Mouse (Mus musculus): ENCODE data around the gene C3ar1.

The C3ar1 gene

DNA sequence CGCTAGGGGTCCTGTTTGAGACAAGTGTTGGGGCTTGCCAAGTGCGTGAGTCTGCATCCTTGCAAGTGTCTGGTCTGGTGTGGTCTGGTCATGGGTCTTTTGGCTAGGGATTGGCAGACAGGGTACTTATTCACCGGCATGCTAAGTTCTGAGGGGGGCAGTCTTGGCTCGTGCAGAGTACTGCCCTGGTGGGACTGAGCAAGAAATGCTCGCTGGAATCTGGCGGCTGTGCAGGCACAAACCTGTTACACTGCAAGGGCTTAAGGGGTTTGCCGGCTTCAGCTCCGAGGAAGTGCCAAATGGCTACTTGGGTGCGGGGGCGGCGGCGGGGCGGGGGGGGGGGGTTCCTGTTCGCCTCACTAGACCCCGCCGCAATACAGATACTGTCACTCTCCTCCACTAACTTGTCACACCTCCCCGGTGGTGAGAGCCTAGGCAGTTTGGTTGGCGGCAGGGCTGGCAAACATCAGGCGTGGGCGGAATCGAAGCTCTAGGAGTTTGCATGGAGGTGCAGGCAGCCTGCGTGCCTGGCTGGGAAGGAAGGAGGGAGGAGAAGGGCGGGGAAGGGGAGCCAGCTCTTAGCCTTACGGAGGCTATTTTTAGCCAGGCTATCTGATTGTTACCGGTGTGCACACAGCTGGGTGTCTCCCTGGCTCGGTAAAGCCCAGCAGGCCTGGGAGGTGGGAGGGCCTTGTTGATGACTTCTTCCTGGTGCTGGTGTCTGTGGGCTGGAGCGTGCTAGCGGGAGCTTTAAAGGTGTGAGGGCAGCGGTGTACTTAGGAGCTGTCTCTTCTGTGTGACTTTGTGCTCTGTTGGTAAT, 29.8 kb downstream of the C3ar1 start:
- peak; percentile 60 for DNase-seq (ENCODE audit: low spot score)

DNA sequence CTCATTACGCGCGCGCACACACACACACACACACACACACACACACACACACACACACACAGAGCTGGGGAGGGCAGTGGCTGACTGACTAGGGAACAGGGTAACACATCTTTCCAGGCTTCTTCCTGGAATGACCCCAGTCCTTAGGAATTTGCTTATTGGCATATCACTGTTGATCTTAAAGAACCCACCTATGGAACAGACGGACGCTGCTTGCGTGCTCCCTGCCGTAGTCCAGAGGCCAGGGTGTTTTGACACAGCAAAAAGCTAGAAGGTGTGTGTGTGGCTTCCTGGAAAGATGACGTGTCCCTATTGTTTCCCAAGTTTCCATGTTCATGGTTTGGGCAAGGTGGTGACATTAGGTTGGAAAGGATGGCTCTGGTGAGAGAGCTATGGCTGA, 30.8 kb downstream of the C3ar1 start:
- DNase-seq (ENCODE audit: low spot score), result no peak

DNA sequence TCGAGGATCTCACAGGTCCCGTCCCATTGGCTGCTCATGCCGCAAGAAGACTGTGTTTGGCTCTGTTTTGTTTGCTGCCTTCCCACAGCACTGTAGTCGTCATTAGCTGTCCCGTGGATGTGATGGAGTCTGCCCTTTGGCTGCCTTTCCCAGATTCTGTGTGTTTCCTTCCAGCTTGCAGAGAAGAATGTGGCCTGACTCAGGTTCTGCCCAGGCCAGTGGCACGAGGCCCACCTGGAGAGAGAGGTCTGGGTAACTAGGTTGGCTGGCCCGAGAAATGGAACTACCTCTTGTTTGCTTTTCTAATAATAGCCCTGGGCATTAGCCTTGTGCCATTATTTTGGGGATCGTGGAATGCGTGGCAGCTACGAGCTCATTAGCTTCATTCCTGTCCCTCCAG, 31.9 kb downstream of the C3ar1 start:
- no peak for DNase-seq (ENCODE audit: low spot score)

- DNase-seq (ENCODE audit: low spot score), result no peak
Observed at GRCm38 (mm10) chr6:122821822-122822221, 34.1 kb downstream of the C3ar1 start.

- no peak for DNase-seq (ENCODE audit: low spot score)
Observed at GRCm38 (mm10) chr6:122820799-122821650, 34.9 kb downstream of the C3ar1 start.

DNA sequence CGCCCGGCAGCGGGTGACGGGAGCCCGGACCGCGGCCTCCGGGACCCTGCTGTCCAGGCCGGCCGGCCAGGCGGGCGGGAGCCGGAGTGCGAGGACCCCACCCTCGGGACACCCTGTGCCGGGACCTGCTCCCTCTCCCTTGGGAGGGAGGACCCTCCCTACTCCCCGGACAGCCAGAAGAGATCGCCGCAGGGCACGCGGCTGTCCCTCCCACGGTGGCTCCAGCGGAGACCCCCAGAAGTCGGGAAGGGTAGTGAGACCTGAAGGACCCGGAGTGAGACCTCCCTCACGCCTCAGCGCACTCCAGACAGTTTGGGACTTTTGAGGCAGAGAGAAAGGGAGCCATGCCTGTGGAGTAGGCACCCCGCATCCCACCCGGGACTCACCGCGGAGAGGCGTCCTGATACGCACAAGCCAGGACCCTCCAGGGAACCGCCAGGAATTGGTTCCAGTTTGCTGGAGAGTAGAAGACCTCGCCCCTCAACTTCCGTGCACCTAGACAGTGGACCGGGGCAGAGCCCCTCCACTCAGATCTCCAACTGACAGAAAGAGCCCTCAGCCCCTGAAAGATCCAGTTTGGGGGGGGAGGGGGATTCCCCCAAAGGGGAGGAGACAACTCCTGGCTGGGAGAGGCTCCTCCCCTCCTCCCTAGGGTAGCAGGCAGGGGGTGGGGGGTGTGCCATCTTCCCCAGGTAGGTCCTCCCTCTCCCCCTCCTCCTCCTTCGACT, 35.7 kb downstream of the C3ar1 start:
- no peak for DNase-seq (ENCODE audit: low spot score)

- peak; percentile 73 for DNase-seq (ENCODE audit: low spot score)
Observed at GRCm38 (mm10) chr6:122819306-122820070, 36.5 kb downstream of the C3ar1 start, which contains the start of gene Foxj2. Gene Foxj2 (plus strand): TSS chr6:122819914.

- no peak for DNase-seq (ENCODE audit: low spot score)
Observed at GRCm38 (mm10) chr6:122813640-122814039, 42.3 kb downstream of the C3ar1 start.

DNA sequence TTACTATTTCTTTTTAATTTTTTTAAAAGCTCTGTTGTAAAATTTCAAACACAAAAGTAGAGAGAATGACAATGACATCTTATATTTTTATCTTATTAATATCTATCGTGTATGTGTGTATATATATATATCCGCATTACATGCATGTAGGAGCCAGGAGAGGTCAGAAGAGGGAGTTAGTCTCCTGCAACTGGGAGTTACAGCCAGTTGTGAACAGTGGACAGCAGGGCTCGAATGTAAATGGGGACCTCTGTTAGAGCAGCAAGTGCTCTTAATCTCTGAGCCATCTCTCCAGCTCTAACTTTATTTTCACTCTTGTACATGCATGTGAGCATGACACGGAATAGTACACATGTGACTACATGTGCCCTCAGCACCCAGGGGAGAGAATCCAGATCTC, 43.2 kb downstream of the C3ar1 start:
- DNase-seq (ENCODE audit: low spot score), result no peak

DNA sequence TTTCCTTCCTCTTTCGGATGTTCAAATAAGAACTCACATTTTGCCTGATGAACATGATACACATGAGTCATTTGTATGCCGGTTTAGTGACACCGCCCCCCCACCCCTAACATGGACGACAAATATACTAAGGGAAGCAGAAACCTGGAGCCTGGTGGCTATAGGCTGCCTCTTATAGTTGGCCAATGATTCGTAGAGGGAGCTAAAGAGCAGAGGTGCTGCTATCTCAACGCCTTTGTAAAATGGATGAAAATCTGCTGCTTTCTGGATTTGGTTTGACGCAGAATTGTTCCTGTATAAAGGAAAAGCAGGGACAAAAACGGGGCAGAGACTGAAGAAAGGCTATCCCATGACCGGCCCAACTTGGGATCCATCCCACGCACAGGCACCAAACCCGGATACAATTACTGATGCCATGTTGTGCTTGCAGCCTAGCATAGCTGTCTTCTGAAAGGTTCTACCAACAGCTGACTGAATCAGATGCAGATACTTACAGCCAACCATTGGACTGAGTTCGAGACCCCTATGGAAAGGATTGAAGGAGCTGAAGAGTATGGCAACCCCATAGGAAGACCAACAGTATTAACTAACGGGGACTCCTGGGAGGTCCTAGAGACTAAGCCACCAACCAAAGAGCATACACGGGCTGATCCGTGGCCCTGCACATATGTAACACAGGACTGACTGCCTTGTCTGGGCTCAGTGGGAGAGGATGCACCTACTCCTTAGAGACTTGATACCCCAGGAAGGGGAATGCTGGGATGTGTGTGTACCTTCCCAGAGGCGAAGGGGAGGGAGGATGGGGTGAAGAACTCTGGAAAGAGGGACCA, 44.0 kb downstream of the C3ar1 start:
- DNase-seq (ENCODE audit: low spot score), result no peak

GRCm38 (mm10) chr6:122811280-122811652, 44.7 kb downstream of the C3ar1 start:
- DNase-seq (ENCODE audit: low spot score), result peak; percentile 88

DNA sequence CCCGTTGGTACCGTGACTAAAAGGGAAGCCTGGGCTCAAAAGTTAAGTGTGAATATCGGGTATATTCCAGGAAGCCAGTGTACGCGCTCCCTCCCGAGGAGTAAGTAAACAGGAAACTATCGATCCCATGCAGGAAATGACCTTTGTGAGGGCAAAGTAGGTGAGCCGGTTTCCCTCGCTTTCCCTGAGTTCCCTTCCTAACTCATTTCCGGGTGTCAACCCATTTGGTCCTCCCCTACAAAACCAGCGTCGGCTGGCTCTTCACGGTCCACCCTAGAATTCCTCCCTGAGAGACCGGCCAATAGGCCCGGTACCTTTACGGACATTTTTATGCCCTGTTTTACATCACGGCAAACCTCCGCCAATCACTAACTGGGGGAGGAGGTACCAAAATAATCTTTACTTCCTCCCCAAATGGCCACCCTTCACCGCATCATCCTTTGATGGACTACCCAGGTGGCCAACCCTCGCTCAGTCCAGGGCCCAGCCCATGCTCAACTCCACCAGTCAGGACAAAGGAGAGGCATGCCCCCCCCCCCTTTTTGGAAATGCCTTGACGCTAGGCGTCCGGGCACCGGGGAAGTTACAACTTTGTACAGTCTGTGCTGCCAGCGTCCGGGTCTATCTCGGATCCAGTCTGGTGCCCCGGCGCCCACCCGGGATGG, 45.2 kb downstream of the C3ar1 start:
- peak; percentile 89 for DNase-seq (ENCODE audit: low spot score)

- DNase-seq (ENCODE audit: low spot score), result no peak
Observed at GRCm38 (mm10) chr6:122810022-122810614, 45.8 kb downstream of the C3ar1 start.

GRCm38 (mm10) chr6:122804418-122804817, 51.5 kb downstream of the C3ar1 start:
- DNase-seq (ENCODE audit: low spot score), result peak; percentile 76

DNA sequence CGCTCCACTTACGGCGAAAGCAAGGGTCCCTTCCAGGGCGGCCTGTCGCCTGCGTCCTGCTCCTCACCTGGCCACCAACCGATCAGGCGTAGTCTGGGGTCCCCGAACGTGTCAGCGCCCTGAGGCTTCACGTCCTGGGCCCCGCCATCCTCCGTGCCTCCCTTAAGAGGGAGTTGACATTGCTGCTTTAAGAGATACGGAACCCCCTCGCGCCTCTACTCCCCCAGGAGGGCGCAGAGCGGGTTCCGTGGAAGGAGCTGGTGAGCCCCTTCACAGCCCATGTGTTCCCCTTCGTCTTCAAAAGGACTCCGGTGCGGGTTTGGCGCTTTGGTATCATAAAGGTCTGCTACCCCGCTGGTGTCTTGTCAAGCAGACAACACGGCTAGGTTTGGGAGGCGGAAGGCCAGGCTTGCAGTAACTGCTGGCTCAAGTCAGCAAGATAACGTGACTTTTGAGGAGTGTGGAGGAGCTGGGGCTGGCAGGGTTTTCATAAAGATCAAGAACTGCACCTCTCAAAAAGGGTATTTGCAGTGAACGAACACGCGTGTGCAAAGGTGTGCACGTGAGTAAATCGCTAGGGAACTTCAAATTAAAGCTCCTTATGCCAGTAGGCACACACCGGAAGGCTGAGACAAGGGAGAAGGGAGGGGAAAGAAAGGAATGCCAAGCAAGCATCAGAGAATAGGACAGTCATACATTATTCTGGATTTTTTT, 54.0 kb downstream of the C3ar1 start:
- DNase-seq (ENCODE audit: low spot score), result no peak

DNA sequence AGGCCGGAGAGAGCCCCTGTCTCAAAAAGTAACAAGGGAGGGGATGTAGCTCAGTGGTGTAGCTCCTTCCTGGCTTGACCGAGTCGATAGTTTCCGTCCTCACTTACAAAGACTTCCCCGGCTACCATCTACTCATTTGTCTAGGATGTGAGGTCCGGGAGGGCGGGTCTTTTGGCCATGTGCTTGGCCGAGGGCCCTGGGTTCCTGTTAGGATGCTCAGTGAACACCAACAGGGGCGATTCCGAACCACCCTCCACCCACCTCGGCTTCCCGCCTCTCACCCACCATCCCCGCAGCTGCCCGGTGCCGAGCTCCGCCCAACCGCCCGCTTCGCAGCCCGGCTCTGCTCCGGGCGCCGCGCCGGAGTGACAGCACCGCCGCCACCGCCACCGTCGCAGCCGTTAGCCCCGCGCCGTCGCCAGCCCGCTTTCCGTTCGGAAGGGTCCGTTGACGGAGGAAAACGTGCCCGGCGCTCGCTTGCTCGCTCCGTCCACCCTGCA, 54.6 kb downstream of the C3ar1 start, which contains the start of gene Slc2a3:
TSS of gene Slc2a3 (minus strand) at position 340 of the 500 bp plus-strand sequence.
- DNase-seq (ENCODE audit: low spot score), result no peak

DNA sequence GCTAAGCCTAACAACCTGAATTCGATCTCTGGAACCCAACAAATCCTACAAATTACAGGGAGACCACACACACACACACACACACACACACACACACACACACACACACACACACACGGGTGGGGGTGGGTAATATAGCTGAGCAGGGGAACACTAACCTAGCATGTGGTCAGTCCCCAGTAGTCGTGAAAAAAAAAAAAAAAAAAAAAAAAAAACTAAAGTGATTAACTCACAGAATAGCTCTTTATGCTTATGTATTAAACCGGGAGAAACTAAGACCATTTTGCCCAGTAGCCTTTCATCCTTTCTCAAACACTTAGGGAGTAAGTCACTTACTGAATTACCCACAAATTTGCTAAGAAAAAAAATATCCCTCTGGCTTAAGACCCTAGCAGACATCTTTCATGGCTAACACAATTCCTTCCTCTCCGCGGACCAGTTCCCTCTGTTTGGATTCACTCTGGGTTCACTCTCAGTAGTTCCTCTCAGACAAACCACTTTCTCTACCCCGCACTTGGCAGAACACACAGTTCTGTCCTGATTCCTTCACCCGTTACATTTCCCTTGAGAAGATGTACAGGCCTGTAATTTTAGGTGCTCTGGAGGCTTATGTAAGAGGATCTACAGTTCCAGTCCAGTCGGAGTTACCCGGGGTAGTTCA, 55.2 kb downstream of the C3ar1 start:
- DNase-seq (ENCODE audit: low spot score), result no peak
